Mouse (Mus musculus): ENCODE measurements around the gene Ipo5.

GRCm38 (mm10) chr14:120874397-120874796, 36.6 kb upstream of the Ipo5 start:
- TF ChIP-seq CTCF (IDR thresholded peaks at IDR 0.05; ENCODE audit: low read depth) (no peak), EP300 (IDR thresholded peaks at IDR 0.05; ENCODE audit: low read depth) (no peak)
